Mouse (Mus musculus): Measurements from ENCODE around the gene Myom1.

DNA sequence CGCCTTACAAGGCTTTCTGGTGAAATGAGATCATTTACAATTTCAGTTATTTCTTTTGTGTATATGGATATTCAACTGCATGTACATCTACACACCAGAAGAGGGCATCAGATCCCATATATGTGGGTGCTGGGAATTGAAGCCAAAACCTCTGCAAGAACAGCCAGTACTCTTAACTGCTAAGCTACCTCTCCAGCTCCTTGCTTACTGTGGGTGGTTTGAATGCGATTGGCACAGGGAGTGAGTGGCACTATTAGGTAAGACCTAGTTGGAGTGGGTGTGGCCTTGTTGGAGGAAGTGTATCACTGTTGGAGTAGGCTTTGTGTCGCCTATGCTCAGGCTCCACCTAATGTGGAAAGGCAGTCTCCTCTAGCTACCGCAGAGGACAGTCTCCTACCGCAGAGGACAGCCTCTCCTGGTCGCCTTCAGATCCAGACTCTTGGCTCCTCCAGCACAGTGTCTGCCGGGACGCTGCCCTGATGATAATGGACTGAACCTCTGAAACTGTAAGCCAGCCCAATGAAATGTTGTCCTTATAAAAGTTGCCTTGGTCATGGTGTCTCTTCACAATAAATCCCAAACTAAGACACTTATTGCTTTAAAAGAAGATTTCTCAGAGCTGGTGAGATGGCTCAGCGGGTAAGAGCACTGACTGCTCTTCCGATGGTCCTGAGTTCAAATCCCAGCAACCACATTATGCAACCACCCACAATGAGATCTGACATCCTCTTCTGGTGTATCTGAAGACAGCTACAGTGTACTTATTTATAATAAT, 1.9 kb downstream of the Myom1 start:
- TF ChIP-seq EP300 (IDR thresholded peaks at IDR 0.05; ENCODE audit: low read depth) (no peak), CTCF (IDR thresholded peaks at IDR 0.05; ENCODE audit: low read depth) (peak; percentile 25)
